Mouse (Mus musculus) left cerebral cortex, adult 9 months (tissue): ENCODE measurements at regions not wholly inside any gene's neighbourhood (a gene's known extent, or its start where the extent isn't known, plus 50 kb on each side); places are given as distances from the start of the nearest gene placed in this dataset.
"Not testable (repeated sequence)": the region's sequence is repeated elsewhere in the genome, so short reads cannot be mapped to it uniquely, and the experiment has no call there.

ENCODE experiments used
- DNase-seq, 2 experiments: peaks; one replicate each; pipeline ENCODE4 v3.0.0; 2022; ENCODE audit warnings: low spot score in 2 of 2

DNA sequence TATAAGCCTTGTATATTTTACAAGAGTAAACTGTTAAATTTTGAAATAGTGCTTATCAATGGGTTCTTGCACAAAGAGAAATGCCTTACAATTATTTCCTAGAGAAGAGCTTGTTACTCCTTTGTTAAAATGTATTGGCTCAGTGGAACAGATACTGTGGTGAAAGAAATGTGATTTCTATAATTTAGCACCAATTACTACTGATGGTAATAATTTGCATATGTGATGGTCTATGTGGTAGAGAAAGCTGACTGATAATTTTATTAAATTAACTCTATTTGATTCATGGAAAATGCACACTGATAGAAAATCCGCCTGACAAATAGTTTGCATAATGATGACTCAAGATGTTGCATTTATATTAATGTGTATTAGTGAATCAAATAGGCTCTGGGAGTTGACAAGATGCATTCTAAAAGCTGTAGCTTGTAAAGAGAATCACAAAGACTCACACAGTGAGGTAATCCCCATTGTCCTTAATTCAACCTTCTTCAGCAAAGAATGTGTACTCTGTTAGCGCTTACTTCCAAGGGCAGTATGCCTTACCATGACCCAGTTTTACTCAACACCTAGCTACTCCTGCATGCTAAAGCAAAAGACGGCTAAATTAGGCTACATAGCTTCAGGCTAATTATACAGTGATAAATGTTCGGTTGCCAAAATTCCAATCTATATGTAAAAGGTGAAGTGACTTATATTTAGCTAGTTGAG lies 329.8 kb upstream of the Cenpq start:
- DNase-seq = no peak

GRCm38 (mm10) chr17:41261495-41261894 lies 326.6 kb upstream of the Cenpq start:
- no peak for DNase-seq

- no peak for DNase-seq
These were observed 313.6 kb upstream of the Cenpq start for GRCm38 (mm10) chr17:41248406-41248805.

DNA sequence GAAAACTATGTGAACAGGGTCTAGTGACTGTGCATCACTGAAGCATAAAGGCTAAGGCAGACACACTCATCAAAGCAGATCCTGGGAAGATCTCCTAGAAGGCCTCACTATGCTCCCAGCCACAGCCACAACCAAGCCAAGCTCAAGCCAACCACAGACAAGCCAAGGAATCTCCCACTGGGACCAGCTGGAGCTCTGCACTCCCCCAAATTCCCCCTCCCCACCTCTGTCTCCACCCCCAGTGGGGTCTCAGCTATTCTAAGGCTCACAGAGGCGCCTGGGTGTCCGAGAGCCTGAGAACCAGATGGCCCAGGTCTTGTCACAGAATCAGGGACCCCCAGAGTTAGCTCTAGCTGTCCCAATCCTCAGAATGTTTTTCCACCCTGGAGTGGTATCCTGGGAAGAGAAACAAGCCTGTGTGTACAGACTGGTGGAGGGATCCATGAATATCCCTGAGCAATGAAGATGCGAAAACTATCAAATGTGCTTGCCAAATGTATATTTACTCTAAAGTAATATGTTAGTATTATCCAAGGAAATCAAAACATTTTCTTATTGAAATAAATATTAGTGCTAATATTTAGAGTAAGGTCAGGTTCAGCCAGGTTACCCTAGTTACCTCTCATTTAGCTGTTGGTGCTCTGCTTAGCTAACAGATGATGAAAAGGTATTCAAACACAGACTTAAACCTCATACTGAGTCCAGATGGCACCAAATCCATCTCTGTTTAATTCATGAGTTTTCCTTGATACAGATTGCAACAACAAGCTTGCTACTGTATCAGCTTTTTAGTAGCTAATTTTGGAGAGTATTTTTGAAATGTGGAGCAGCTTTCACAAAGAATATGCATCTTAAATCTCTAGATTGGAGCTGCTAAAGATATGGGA lies 292.5 kb upstream of the Cenpq start:
- no peak for DNase-seq

DNA sequence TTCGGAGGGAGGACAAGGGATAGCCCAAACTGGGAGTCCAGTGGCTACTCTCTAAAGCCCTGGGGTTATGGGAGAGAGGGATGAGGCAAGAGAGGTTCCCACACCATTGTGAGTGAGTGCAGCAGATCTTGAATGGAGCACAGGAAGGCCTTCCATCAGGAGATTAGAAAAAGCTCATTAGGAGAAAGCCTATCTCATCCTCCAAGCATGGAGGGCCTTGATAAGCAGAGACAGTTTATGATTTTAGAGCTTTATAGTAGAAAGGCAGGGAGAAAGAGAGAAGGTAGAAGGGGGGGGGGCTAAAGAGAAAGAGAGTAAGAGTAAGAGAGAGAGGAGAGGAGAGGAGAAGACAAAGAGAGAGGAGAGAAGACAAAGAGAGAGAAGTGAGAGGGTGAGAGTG lies 282.0 kb upstream of the Cenpq start:
- no peak for DNase-seq

GRCm38 (mm10) chr17:41199417-41199816 lies 264.6 kb upstream of the Cenpq start:
- not testable (repeated sequence) for DNase-seq

DNA sequence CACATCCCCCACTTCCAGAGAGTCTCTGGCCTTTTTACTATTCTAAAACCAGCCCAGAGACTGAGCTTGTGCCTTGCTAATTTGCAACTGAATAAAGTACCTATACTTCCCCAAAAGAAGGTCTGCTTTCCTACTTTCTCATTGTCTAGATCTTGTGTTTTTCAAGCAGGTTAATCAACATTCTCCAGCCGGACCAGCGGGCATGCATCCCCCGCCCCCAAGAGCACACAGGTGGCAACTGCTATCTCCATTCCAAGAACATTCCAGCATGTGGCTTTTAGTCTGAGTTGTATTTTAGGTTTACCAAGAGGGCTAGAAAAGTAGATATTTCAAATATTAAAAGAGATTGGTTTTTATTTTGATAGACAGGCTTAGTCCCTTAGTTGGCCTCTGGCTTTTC lies 255.5 kb upstream of the Cenpq start:
- DNase-seq = not testable (repeated sequence)

DNA sequence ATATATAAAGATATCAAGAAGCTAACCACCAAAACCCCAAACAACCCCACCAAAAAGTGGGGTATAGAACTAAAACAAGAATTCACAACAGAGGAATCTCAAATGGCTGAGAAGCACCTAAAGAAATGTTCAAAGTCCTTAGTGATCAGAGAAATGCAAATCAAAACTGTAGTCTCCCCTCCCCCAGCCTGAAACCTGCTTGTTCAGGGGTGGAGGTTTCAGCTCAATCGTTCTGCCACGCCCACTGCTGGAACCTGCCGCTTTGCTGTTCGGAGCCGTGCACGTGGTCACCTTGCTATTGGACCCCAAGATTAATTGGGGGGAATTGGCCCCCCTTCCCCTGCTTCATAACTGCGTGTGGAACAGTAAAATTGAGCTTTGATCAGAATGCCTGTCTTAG lies 251.8 kb upstream of the Cenpq start:
- not testable (repeated sequence) for DNase-seq

- DNase-seq = no peak
These were observed 249.9 kb upstream of the Cenpq start for GRCm38 (mm10) chr17:41184751-41185150.

DNA sequence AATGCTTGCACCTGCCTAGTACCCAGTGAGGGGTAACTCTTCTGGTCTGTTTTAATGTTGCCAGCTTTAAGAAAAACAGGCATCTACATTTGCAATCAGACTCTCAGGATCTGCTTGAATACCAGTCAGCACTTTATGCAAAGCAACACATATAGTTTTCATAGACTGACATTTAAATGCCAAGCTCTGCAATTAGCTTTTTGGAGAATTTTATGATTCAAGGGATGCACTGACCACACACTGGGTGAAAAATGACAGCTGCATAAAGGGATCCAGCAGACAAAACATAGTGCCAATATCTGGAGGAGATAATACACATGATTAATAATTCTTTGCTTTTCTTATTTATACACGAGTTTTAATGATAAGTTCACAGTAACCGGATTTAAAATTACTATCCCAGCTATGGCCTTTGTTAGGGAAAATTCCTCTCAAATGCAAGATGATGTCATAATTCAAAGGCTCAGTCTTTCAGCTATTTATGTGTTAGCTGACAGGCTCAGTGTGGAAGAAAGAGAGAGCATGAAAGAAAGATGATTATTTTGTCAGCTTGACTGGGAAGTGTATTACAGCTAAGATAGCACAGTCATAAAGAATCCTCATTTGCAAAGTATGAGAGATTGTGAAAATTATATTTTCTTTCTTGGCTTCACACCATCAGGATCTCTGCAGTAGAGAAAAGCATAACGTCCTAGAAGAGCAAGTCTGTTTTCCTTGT lies 219.0 kb upstream of the Cenpq start:
- DNase-seq = no peak

- DNase-seq = no peak
These were observed 217.6 kb upstream of the Cenpq start for GRCm38 (mm10) chr17:41152427-41152826.

DNA sequence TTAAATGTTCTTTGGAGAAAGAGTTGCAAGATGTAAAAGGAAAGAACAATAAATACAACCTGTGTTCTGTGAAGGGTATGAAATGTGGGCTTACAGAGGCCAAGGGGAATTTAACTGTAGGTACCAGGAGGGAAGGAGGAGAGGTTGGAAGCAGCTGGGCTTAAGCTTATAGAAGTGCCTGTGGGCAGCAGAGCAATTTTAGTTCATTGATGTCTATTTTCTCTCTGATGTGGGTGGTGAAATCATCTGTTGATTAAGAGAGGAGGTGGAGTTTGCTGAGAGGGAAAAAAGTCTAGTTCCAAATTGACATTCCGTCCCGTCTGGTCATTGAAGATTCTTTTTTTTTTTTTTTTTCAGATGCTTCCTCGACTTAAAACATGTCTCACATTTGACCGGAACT lies 209.7 kb upstream of the Cenpq start:
- peak; percentile 6 to 27 for DNase-seq

DNA sequence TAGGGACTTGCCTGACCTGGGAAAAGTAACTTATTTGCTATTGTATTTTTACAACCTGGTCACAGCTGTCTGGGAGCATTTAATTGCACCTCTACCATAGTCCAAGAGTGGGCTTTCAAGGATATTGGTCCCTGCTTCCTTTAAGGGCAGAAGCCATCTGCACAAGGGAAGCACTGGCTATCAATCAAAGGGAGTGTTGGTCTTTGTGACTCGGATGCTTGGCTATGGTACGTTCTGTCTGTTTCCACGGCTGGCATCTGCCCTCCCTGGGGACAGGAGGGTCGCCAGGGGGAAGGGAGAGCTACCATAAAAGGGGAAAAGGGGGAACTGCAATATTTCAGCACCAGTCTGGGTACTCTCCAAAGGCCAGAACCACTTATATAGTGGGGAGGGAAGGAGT lies 190.7 kb upstream of the Cenpq start:
- DNase-seq = no peak

DNA sequence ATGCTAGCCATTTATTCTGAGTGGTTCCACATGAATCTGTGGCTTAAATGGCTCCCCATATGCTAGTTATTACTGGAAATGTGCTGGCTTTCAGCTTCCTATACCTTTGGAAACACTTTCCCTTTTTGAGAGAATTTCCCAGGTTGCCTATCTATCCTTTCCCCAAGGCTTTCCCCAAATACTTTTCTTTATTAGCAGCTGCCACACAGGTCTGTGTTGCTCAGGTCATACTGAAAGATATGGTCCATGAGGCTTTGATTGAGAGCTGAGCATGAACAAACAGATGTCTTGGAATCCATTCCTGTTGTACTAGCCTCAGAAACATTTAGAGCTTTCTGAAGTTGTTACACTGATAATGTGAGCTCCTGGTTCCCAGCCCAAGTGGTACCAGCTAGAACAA lies 188.1 kb upstream of the Cenpq start:
- DNase-seq = no peak

GRCm38 (mm10) chr17:41103980-41104379 lies 169.1 kb upstream of the Cenpq start:
- DNase-seq = no peak

GRCm38 (mm10) chr17:41070874-41071273 lies 136.0 kb upstream of the Cenpq start:
- DNase-seq = no peak
